Mouse (Mus musculus): ENCODE results near the gene Clic1. TPM values are rescaled to one million over a fixed set of nuclear protein-coding genes. Genes with fewer than 3 reads are reported as not detected.

Clic1 gene
- polyA plus RNA-seq, 2 experiments from 2014 or later: 533 to 549 TPM

Other genes with a start within 250 kb of the Clic1 start
- not detected for gene Cyp21a1, start 245.4 kb upstream of the Clic1 start, polyA plus RNA-seq (2017; shearing (Covaris generic))
- gene Stk19, start 213.0 kb upstream of the Clic1 start, polyA plus RNA-seq (2017; shearing (Covaris generic)): 10 to 100 TPM; 29.4 to 36.0 TPM
- gene Dxo, start 212.9 kb upstream of the Clic1 start, polyA plus RNA-seq (2017; shearing (Covaris generic)): 10 to 100 TPM; 63.2 to 66.7 TPM
- gene Skiv2l, start 199.8 kb upstream of the Clic1 start, polyA plus RNA-seq (2017; shearing (Covaris generic)): 100 to 1,000 TPM; 103 to 142 TPM
- 10 to 100 TPM; 48.2 to 64.7 TPM for gene Nelfe, start 199.6 kb upstream of the Clic1 start, polyA plus RNA-seq (2017; shearing (Covaris generic))
- gene Cfb, start 187.4 kb upstream of the Clic1 start, polyA plus RNA-seq (2017; shearing (Covaris generic)): under 1 TPM; 0.40 to 0.65 TPM
- gene Zbtb12, start 170.5 kb upstream of the Clic1 start, polyA plus RNA-seq (2017; shearing (Covaris generic)): under 1 TPM; 0.27 to 0.39 TPM
- not detected for gene Gm20547, start 167.9 kb upstream of the Clic1 start, polyA plus RNA-seq (2017; shearing (Covaris generic))
- gene C2, start 151.7 kb upstream of the Clic1 start, polyA plus RNA-seq (2017; shearing (Covaris generic)): 1 to 10 TPM; 1.6 to 3.3 TPM
- gene Ehmt2, start 151.5 kb upstream of the Clic1 start, polyA plus RNA-seq (2017; shearing (Covaris generic)): 10 to 100 TPM; 65.4 to 83.5 TPM
- gene Slc44a4, start 135.5 kb upstream of the Clic1 start, polyA plus RNA-seq (2017; shearing (Covaris generic)): under 1 TPM in 1 of 2 experiments, not detected in 1; 0.21 TPM
- gene Neu1, start 118.7 kb upstream of the Clic1 start, polyA plus RNA-seq (2017; shearing (Covaris generic)): 10 to 100 TPM; 78.7 to 95.7 TPM
- gene Hspa1b, start 90.7 kb upstream of the Clic1 start, polyA plus RNA-seq (2017; shearing (Covaris generic)): 100 to 1,000 TPM; 378 to 903 TPM
- gene Gm20481, start 80.1 kb upstream of the Clic1 start, polyA plus RNA-seq (2017; shearing (Covaris generic)): 10 to 100 TPM; 13.3 to 18.6 TPM
- gene Hspa1a, start 77.8 kb upstream of the Clic1 start, polyA plus RNA-seq (2017; shearing (Covaris generic)): 100 to 1,000 TPM in 1 of 2 experiments, 10 to 100 TPM in 1; 84.0 to 191 TPM
- under 1 TPM; 0.10 to 0.73 TPM for gene Hspa1l, start 77.3 kb upstream of the Clic1 start, polyA plus RNA-seq (2017; shearing (Covaris generic))
- 100 to 1,000 TPM in 1 of 2 experiments, 10 to 100 TPM in 1; 80.1 to 110 TPM for gene Lsm2, start 68.1 kb upstream of the Clic1 start, polyA plus RNA-seq (2017; shearing (Covaris generic))
- gene Vars, start 49.0 kb upstream of the Clic1 start, polyA plus RNA-seq (2017; shearing (Covaris generic)): 100 to 1,000 TPM; 201 to 211 TPM
- under 1 TPM; 0.07 to 0.34 TPM for gene Vwa7, start 33.4 kb upstream of the Clic1 start, polyA plus RNA-seq (2017; shearing (Covaris generic))
- gene Sapcd1, start 21.9 kb upstream of the Clic1 start, polyA plus RNA-seq (2017; shearing (Covaris generic)): 1 to 10 TPM; 1.5 to 2.5 TPM
- gene Msh5, start 3.2 kb upstream of the Clic1 start, polyA plus RNA-seq (2017; shearing (Covaris generic)): 1 to 10 TPM; 2.9 to 3.2 TPM
- 1 to 10 TPM in 1 of 2 experiments, under 1 TPM in 1; 0.98 to 2.2 TPM for gene Ddah2, start 9.1 kb downstream of the Clic1 start, polyA plus RNA-seq (2017; shearing (Covaris generic))
- gene Ly6g6c, start 15.4 kb downstream of the Clic1 start, polyA plus RNA-seq (2017; shearing (Covaris generic)): 1 to 10 TPM in 1 of 2 experiments, not detected in 1; 2.0 TPM
- gene Mpig6b, start 16.2 kb downstream of the Clic1 start, polyA plus RNA-seq (2017; shearing (Covaris generic)): under 1 TPM; 0.11 to 0.16 TPM
- gene Ly6g6e, start 26.9 kb downstream of the Clic1 start, polyA plus RNA-seq (2017; shearing (Covaris generic)): not detected
- gene Ly6g6d, start 28.1 kb downstream of the Clic1 start, polyA plus RNA-seq (2017; shearing (Covaris generic)): under 1 TPM in 1 of 2 experiments, not detected in 1; 0.60 TPM
- not detected for gene Ly6g6f, start 35.6 kb downstream of the Clic1 start, polyA plus RNA-seq (2017; shearing (Covaris generic))
- gene Abhd16a, start 39.3 kb downstream of the Clic1 start, polyA plus RNA-seq (2017; shearing (Covaris generic)): 10 to 100 TPM; 73.9 to 82.7 TPM
- not detected for gene Ly6g5c, start 58.3 kb downstream of the Clic1 start, polyA plus RNA-seq (2017; shearing (Covaris generic))
- gene Ly6g5b, start 65.5 kb downstream of the Clic1 start, polyA plus RNA-seq (2017; shearing (Covaris generic)): 1 to 10 TPM in 1 of 2 experiments, under 1 TPM in 1; 0.90 to 3.6 TPM
- 10 to 100 TPM; 54.2 to 60.6 TPM for gene Gpank1, start 71.5 kb downstream of the Clic1 start, polyA plus RNA-seq (2017; shearing (Covaris generic))
- gene Csnk2b, start 72.1 kb downstream of the Clic1 start, polyA plus RNA-seq (2017; shearing (Covaris generic)): 100 to 1,000 TPM; 238 to 275 TPM
- 1 to 10 TPM; 1.9 to 3.0 TPM for gene D17H6S53E, start 76.4 kb downstream of the Clic1 start, polyA plus RNA-seq (2017; shearing (Covaris generic))
- gene Apom, start 82.1 kb downstream of the Clic1 start, polyA plus RNA-seq (2017; shearing (Covaris generic)): 1 to 10 TPM in 1 of 2 experiments, not detected in 1; 2.6 TPM
- gene Bag6, start 85.2 kb downstream of the Clic1 start, polyA plus RNA-seq (2017; shearing (Covaris generic)): 10 to 100 TPM; 50.0 to 63.9 TPM
- gene Prrc2a, start 114.9 kb downstream of the Clic1 start, polyA plus RNA-seq (2017; shearing (Covaris generic)): 10 to 100 TPM; 24.6 to 25.6 TPM
- gene Aif1, start 126.1 kb downstream of the Clic1 start, polyA plus RNA-seq (2017; shearing (Covaris generic)): 1 to 10 TPM; 1.9 to 8.1 TPM
- gene Lst1, start 138.5 kb downstream of the Clic1 start, polyA plus RNA-seq (2017; shearing (Covaris generic)): 1 to 10 TPM; 5.7 to 8.4 TPM
- 1,000 to 10,000 TPM; 1,692 to 1,979 TPM for gene Ltb, start 144.5 kb downstream of the Clic1 start, polyA plus RNA-seq (2017; shearing (Covaris generic))
- 10 to 100 TPM; 34.2 to 54.8 TPM for gene Tnf, start 152.0 kb downstream of the Clic1 start, polyA plus RNA-seq (2017; shearing (Covaris generic))
- 100 to 1,000 TPM in 1 of 2 experiments, 10 to 100 TPM in 1; 56.6 to 152 TPM for gene Lta, start 155.4 kb downstream of the Clic1 start, polyA plus RNA-seq (2017; shearing (Covaris generic))
- gene Gm16181, start 170.9 kb downstream of the Clic1 start, polyA plus RNA-seq (2017; shearing (Covaris generic)): not detected
- gene Atp6v1g2, start 183.7 kb downstream of the Clic1 start, polyA plus RNA-seq (2017; shearing (Covaris generic)): 1 to 10 TPM; 4.5 to 5.5 TPM
- gene Nfkbil1, start 185.8 kb downstream of the Clic1 start, polyA plus RNA-seq (2017; shearing (Covaris generic)): 10 to 100 TPM; 15.6 to 29.3 TPM
- 100 to 1,000 TPM; 211 to 230 TPM for gene Ddx39b, start 191.8 kb downstream of the Clic1 start, polyA plus RNA-seq (2017; shearing (Covaris generic))
- gene H2-D1, start 212.8 kb downstream of the Clic1 start, polyA plus RNA-seq (2017; shearing (Covaris generic)): 1,000 to 10,000 TPM; 5,968 to 6,679 TPM

All from inflammation-experienced regulatory T-cells (primary cell).